Mouse (Mus musculus) liver, postnatal 0 days (tissue): ENCODE results near the gene Sys1. TPM values are rescaled to one million over a fixed set of nuclear protein-coding genes. Genes with fewer than 3 reads are reported as not detected.

Source experiments
- ATAC-seq: fragments of 200-750 bp; cut with Nextera tagmentation; 2 replicates; pipeline ENCODE4 v1.8.0; 2017; ENCODE audit warnings: mild to moderate bottlenecking, moderate library complexity
- DNase-seq: peaks from one replicate; pipeline ENCODE4 v3.0.0-alpha.2; 2016
- H3K27ac ChIP-seq: fragments of 300-500 bp; sonication (generic); 2 replicates; pipeline ENCODE4 v1.5.1; 2014; ENCODE audit warnings: antibody characterized with exemption, moderate library complexity, mild to moderate bottlenecking, low read depth
- H3K27me3 ChIP-seq: fragments of 300-500 bp; sonication (generic); 2 replicates; pipeline ENCODE4 v1.6.1; 2014; ENCODE audit warnings: low read length, control low read depth, mixed read lengths; ENCODE audit not compliant: insufficient read depth
- H3K36me3 ChIP-seq: fragments of 300-500 bp; sonication (generic); replicated peaks from 2 replicates; pipeline ENCODE4 v1.6.1; 2014; ENCODE audit warnings: mild to moderate bottlenecking, control low read depth, low read length, moderate library complexity, mixed read lengths; ENCODE audit not compliant: insufficient read depth
- H3K4me1 ChIP-seq: fragments of 300-500 bp; sonication (generic); 2 replicates; pipeline ENCODE4 v1.6.1; 2014; ENCODE audit warnings: antibody characterized with exemption, mild to moderate bottlenecking, control low read depth; ENCODE audit not compliant: insufficient read depth
- H3K4me2 ChIP-seq: fragments of 300-500 bp; sonication (generic); 2 replicates; pipeline ENCODE4 v1.6.1; 2014; ENCODE audit warnings: low read depth, mild to moderate bottlenecking, low read length, moderate library complexity, mixed read lengths
- H3K4me3 ChIP-seq: fragments of 300-500 bp; sonication (generic); 2 replicates; pipeline ENCODE4 v1.5.1; 2014; ENCODE audit warnings: low read depth, low read length
- H3K9ac ChIP-seq: fragments of 300-500 bp; sonication (generic); replicated peaks from 2 replicates; pipeline ENCODE4 v1.6.1; 2014; ENCODE audit warnings: mild to moderate bottlenecking, moderate library complexity
- H3K9me3 ChIP-seq: fragments of 300-500 bp; sonication (generic); 2 replicates; pipeline ENCODE4 v1.6.1; 2016; ENCODE audit warnings: mild to moderate bottlenecking, control low read depth, low read length, mixed read lengths
- CTCF ChIP-seq: sonication (generic); IDR thresholded peaks from 2 replicates; pipeline ENCODE4 v1.5.1; 2016; ENCODE audit warnings: antibody characterized with exemption, low read depth
- EP300 ChIP-seq: IDR thresholded peaks from 2 replicates; pipeline ENCODE4 v1.6.1; 2016; ENCODE audit warnings: antibody characterized with exemption, low read depth, mild to moderate bottlenecking
- WGBS: fragments of 180-500 bp; shearing (Covaris S2); extraction: QIAGEN DNeasy Blood & Tissue Kit; methylation state at CpG from one replicate; pipeline ENCODE4 v1.1.7; 2014; ENCODE audit not compliant: insufficient replicate concordance; 5-methylcytosine and 5-hydroxymethylcytosine counted together
- polyA plus RNA-seq: library from polyadenylated mRNA; unstranded; fragments of >200 nt; fragmentation: Nextera tagmentation; extraction: Ambion mirVana; gene quantifications from 2 replicates; pipeline ENCODE4 v1.2.1, GENCODE M21; 2015

Sys1 gene
- polyA plus RNA-seq, 1 experiment from 2014 or later = 43.5 TPM

DNA sequence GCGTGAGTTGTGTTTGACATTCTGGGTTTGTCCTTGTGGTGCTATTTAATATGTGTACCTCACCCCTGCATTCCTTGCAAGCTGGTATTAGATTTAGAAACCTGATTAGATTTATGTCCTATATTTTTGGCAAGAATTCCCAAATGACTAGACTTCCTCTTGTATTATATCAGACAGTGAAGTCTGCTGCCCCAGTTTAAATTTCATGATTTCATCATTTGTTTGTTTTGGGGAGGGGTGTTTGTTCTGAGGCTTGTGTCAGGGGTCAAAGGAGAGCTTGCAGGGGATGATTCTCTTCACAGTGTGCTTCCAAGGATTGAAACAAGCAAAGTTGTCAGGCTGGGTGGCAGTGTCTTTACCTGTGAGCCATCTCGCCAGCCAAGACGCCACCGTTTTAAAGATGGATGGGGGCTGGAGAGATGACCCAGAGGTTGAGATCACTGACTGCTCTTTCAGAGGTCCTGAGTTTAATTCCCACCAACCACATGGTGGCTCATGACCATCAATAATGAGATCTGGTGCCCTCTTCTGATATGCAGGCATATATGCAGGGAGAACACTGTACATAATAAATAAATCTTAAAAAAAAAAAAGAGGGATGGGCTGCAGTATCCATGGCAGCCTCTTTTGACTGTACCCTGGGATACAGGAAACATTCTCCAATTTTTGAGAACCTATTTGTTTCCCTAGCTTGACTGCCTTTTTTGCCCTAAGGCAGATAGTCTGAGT, 49.0 kb downstream of the Sys1 start:
- WGBS = 60% methylated on average over 4 of the region's 4 CpGs
- H3K27ac ChIP-seq = peak overlapping the region; percentile 66; the same call in 1 of the 2 replicates
- ATAC-seq = peak; percentile 75
- peaks cover 10% of the 10 kb centered on the region for H3K9me3 ChIP-seq
- peaks cover 44% of the 10 kb centered on the region for H3K36me3 ChIP-seq
- TF ChIP-seq CTCF = peak; percentile 34
- peak; percentile 57; the same call in 1 of the 2 replicates for TF ChIP-seq EP300
- H3K27me3 ChIP-seq = no peaks in the 10 kb centered on the region
- H3K4me2 ChIP-seq = no peak overlapping the region
- DNase-seq = no peak
- H3K9ac ChIP-seq = no peak overlapping the region
- H3K4me1 ChIP-seq = no peaks in the 10 kb centered on the region
- H3K4me3 ChIP-seq = no peak overlapping the region

DNA sequence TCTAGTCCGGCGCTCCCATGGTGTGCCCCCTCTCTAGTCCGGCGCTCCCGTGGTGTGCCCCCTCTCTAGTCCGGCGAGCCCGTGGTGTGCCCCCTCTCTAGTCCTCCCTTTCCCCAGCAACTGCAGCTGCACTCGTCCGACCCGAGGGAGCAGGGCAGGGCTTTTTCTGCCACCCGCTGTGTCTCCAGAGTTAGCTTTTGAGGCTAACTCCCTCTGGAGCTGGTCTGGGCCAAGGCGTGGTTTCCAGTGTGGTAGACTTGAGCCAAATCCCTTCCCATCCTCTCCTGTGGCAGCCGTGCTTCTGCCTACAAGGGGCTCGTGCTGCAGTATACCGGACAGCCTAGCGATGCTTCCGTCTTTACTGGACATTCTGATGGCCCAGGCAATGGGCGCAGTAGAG, 51.0 kb downstream of the Sys1 start:
- Histone ChIP-seq H3K36me3 (peaks cover 26% of the 10 kb centered on the region), H3K4me3 (no peak overlapping the region), H3K9me3 (peaks cover 10% of the 10 kb centered on the region), H3K4me2 (no peak overlapping the region), H3K27ac (no peak overlapping the region), H3K4me1 (peaks cover 2% of the 10 kb centered on the region; the same call in 1 of the 2 replicates), H3K9ac (no peak overlapping the region), H3K27me3 (no peaks in the 10 kb centered on the region)
- no peak for ATAC-seq
- TF ChIP-seq EP300 (no peak), CTCF (no peak)
- WGBS = 86% methylated on average over 18 of the region's 19 CpGs
- no peak for DNase-seq

DNA sequence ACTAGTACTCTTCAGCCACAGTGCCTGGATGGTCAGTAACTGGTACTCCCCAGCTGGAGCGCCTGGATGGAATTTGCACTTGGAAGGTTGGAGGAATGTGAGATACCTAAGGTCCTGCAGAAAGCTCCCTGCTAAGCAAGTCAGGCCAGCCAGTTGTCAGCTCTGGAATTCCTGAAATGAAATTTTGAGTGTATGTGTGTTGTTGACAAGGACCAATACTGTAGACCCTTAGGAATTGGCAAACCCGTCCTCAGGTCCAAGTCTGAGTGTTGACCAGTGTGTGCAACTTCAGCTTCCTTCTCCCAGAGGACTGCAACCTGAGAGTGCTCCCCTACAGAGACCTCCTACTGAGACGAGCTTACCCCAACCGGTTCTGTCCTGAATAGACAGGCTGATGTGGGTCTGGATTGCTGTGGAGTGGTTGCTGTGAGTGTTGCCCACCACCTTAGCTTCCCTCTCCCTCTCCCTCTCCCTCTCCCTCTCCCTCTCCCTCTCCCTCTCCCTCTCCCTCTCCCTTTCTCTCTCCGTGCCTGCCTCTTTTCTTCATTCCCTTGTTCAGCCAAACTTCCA, 53.9 kb downstream of the Sys1 start:
- WGBS = 59% methylated on average over 5 of the region's 5 CpGs
- H3K4me2 ChIP-seq = no peak overlapping the region
- H3K4me1 ChIP-seq = peaks cover 4% of the 10 kb centered on the region; the same call in 1 of the 2 replicates
- TF ChIP-seq EP300 (no peak), CTCF (no peak)
- no peak overlapping the region for H3K9ac ChIP-seq
- peaks cover 2% of the 10 kb centered on the region; the same call in 1 of the 2 replicates for H3K36me3 ChIP-seq
- ATAC-seq (no peak), DNase-seq (no peak)
- H3K27ac ChIP-seq = no peak overlapping the region
- H3K4me3 ChIP-seq = no peak overlapping the region
- H3K27me3 ChIP-seq = no peaks in the 10 kb centered on the region
- H3K9me3 ChIP-seq = no peaks in the 10 kb centered on the region

DNA sequence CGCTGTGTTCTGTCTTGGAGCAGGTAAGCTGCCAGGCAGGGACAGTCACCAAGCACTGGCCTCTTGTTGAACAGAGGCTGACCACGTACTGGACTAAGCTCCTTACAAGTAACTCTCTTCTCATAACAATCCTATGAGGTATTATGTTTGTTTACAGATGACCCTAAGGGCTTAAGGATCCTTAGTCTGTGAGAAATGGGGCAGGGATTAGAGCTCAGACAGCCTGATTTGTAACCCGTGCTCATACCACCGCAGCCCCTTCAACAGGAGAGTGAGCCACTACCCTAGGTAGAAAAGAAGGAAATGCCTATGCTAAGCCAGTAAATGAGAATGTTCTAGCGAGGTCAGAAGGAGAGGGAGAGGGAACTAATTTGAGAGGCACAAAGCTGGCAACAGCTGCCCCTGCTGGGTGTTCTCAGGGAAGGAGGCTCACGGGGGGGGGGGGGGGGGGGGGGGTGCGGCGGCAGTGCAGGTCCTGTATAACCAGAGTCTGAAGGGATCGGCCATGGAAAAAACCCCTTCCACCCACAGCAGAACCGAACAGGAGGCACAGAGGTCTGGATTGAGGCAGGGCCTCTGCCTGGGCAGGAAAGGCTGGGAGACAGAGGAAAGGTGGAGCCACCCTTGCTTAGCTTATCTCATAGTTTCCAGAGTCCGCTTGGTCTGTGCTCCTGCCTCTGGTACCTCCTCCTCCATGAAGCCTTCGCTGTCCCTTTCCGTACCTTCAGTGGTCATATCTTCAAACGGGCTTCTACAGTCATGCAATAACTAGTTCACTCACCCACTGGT, 55.6 kb downstream of the Sys1 start:
- H3K9me3 ChIP-seq = no peaks in the 10 kb centered on the region
- no peak overlapping the region for H3K9ac ChIP-seq
- ATAC-seq (0 out of 2 replicates have a peak, but pooled peaks have one; percentile 11), DNase-seq (no peak)
- H3K4me3 ChIP-seq = no peak overlapping the region
- TF ChIP-seq CTCF (no peak), EP300 (no peak)
- peaks cover 4% of the 10 kb centered on the region; the same call in 1 of the 2 replicates for H3K4me1 ChIP-seq
- WGBS = 50% methylated on average over 11 of the region's 14 CpGs
- no peak overlapping the region for H3K4me2 ChIP-seq
- H3K27me3 ChIP-seq = no peaks in the 10 kb centered on the region
- no peaks in the 10 kb centered on the region for H3K36me3 ChIP-seq
- no peak overlapping the region for H3K27ac ChIP-seq

DNA sequence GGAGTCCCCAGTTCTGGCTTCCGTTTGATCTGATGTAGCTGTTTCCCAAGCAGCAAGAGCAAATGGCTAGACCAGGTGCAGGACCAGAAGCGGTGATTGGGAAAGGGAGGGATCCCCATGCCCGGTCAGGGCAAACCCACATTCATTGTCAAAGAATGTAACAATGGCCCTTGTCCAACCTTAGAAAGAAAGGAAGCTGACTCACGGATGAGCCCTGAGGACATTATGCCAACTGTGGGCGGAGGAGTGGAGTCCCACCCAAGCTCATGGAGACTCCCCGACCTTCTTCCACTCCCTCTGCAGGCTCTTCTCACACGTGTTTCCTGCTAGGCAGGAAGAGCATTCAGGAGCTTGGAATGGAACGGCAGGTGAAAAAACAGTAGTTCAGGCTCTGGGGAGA, 56.6 kb downstream of the Sys1 start:
- DNase-seq (no peak), ATAC-seq (no peak; the same call in 1 of the 2 replicates)
- Histone ChIP-seq H3K36me3 (no peaks in the 10 kb centered on the region), H3K4me2 (no peak overlapping the region), H3K4me3 (no peak overlapping the region), H3K9ac (no peak overlapping the region), H3K9me3 (no peaks in the 10 kb centered on the region), H3K27ac (no peak overlapping the region), H3K4me1 (peaks cover 4% of the 10 kb centered on the region; the same call in 1 of the 2 replicates), H3K27me3 (no peaks in the 10 kb centered on the region)
- TF ChIP-seq EP300 (no peak), CTCF (no peak)
- 59% methylated on average over 8 of the region's 8 CpGs for WGBS

DNA sequence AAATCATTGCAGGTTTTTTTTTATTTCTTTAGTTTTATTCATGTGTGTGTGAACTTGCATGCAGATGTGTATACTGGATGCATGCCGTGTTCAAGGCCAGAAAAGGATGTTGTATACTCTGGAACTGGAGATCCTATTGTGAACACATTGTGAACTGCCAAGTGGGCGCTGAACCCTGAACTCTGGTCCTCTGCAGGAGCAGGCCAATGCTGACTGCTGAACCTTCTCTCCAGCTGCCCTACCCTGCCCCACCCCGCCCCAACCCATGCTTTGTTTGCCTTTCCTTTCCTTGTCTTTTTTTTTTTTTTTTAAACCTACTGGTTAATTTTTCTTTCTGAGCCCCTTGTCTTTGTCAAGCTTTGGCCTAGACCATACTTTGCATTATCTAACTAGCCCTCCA, 58.2 kb downstream of the Sys1 start:
- Histone ChIP-seq H3K9me3 (no peaks in the 10 kb centered on the region), H3K27ac (no peak overlapping the region), H3K36me3 (no peaks in the 10 kb centered on the region), H3K27me3 (no peaks in the 10 kb centered on the region), H3K9ac (no peak overlapping the region), H3K4me2 (no peak overlapping the region), H3K4me3 (no peak overlapping the region), H3K4me1 (peaks cover 4% of the 10 kb centered on the region; the same call in 1 of the 2 replicates)
- ATAC-seq (no peak), DNase-seq (no peak)
- TF ChIP-seq EP300 (no peak), CTCF (no peak)
- 64% methylated on average over 3 of the region's 3 CpGs for WGBS
